Mouse (Mus musculus): ENCODE data around the gene Npb. TPM values are rescaled to one million over a fixed set of nuclear protein-coding genes. Genes with fewer than 3 reads are reported as not detected.
A peak's percentile ranks its signal among the peaks of the same experiment; 100 is the strongest.

The Npb gene
- polyA plus RNA-seq, 1 experiment from 2014 or later = 0.98 TPM

DNA sequence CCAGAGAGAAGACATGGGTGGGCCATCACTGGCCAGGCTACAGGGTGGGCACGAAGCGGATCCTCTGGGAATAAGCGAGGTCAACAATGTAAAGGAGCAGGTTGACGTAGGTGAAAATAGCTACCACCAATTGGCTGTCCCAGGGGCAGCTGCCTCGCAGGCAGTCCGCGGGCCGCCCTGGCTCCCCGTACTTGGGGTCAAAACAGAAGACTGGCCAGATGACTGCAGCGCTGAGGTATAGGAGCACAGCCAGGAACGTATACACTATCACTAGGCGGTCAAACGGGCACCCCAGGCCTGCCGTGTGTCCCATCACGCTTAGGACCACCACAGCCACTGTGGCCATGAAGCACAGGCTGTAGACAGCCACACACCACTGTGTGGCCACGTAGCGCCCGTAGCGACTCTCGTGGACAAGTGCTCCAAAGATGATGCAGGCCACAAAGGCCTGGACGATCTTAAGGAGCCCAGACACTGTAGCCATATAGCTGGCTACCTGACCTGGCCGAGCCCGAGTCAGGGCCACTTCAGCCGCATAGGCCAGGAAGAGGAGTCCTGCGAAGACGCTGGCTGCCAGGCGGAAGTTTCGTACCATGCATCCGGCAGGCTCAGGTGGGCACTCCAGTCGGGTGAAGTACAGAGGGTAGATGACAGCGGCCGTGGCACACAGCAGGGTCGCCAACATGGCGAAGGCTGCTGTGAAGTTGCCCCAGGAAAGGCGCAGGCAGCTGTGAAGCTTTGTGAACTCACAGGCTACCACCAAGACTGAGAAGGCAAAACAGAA, 39.0 kb downstream of the Npb start:
- peaks cover 8% of the 10 kb centered on the region; the same call in 1 of the 2 replicates for H3K27me3 ChIP-seq (replicated peaks; ENCODE audit: control insufficient read depth, insufficient read depth, low read length)
- no peak overlapping the region for H3K9ac ChIP-seq (ENCODE audit: low read length)
- DNase-seq (ENCODE audit: low spot score) (no peak), ATAC-seq (no peak)
- WGBS = 82% methylated on average over 35 of the region's 35 CpGs
- H3K9me3 ChIP-seq (replicated peaks; ENCODE audit: control insufficient read depth, low read length) = no peaks in the 10 kb centered on the region
- no peaks in the 10 kb centered on the region for H3K36me3 ChIP-seq (ENCODE audit: control insufficient read depth, insufficient read depth, low read length)
- no peak overlapping the region for H3K4me3 ChIP-seq (ENCODE audit: low read depth, low read length)
- no peak overlapping the region for H3K4me2 ChIP-seq (ENCODE audit: low read length)
- peaks cover 8% of the 10 kb centered on the region for H3K4me1 ChIP-seq (ENCODE audit: control insufficient read depth, insufficient read depth, low read length)
- H3K27ac ChIP-seq (ENCODE audit: low read depth, low read length) = no peak overlapping the region

DNA sequence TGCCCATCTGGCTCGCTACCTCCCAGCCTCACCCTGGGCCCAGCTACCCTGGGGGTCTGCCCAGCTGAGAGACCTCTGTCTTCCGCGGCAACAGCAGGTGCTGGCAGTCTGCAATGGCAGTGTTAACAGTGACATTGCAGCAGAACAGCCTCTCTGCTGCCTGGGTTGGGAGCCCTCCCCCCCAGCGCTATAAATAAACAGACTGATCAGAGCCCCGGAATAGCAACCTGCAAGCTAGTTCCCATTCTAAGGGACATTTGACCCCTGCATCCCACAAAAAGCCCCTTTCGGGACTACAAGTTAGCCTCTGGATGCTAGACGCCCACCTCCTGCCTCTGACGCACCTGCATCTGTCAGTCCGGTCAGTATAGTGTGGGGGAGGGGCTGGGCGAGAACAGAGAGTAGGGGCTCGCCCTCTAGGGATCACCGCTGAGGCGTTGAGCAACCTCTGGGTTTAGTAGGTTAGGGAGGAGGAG, 39.8 kb downstream of the Npb start, which contains the start of gene Myadml2:
Myadml2 (minus strand) TSS at position 158 of the 476 bp plus-strand sequence.
- Histone ChIP-seq H3K4me2 (ENCODE audit: low read length) (peak within 1 kb of the TSS; percentile 29; the same call in 1 of the 2 replicates), H3K9me3 (replicated peaks; ENCODE audit: control insufficient read depth, low read length) (no peaks in the 10 kb centered on the region), H3K9ac (ENCODE audit: low read length) (no peak within 1 kb of the TSS), H3K4me3 (ENCODE audit: low read depth, low read length) (no peak within 1 kb of the TSS), H3K4me1 (ENCODE audit: control insufficient read depth, insufficient read depth, low read length) (peaks cover 4% of the 10 kb centered on the region; the same call in 1 of the 2 replicates), H3K36me3 (ENCODE audit: control insufficient read depth, insufficient read depth, low read length) (no peaks in the 10 kb centered on the region), H3K27me3 (replicated peaks; ENCODE audit: control insufficient read depth, insufficient read depth, low read length) (peaks cover 8% of the 10 kb centered on the region; the same call in 1 of the 2 replicates), H3K27ac (ENCODE audit: low read depth, low read length) (no peak within 1 kb of the TSS)
- no peak for DNase-seq (ENCODE audit: low spot score)
- no peak for ATAC-seq
- WGBS = 6% methylated on average over 13 of the region's 13 CpGs

DNA sequence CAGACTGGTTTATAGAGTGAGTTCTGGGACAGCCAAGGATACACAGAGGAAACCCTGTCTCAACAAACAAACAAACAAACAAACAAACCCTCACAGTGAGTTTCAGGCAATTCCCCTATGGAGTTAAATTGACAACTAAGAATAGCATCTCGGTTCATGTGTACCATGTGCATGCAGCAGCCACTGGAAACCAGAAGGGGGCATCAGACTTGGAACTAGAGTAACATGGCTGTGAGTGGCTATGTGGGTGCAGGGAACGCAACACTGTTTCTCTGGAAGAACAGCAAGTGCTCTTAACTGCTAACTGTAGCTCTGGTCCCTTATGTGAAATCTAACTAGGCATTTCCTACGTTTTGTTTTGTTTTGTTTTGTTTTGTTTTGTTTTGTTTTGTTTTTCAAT, 43.6 kb downstream of the Npb start:
- Histone ChIP-seq H3K36me3 (ENCODE audit: control insufficient read depth, insufficient read depth, low read length) (no peaks in the 10 kb centered on the region), H3K4me3 (ENCODE audit: low read depth, low read length) (no peak overlapping the region), H3K4me1 (ENCODE audit: control insufficient read depth, insufficient read depth, low read length) (no peaks in the 10 kb centered on the region; the same call in 1 of the 2 replicates), H3K9me3 (replicated peaks; ENCODE audit: control insufficient read depth, low read length) (no peaks in the 10 kb centered on the region), H3K9ac (ENCODE audit: low read length) (no peak overlapping the region), H3K4me2 (ENCODE audit: low read length) (no peak overlapping the region), H3K27me3 (replicated peaks; ENCODE audit: control insufficient read depth, insufficient read depth, low read length) (peaks cover 11% of the 10 kb centered on the region; the same call in 1 of the 2 replicates), H3K27ac (ENCODE audit: low read depth, low read length) (no peak overlapping the region)
- no peak for ATAC-seq
- 56% methylated on average over 3 of the region's 3 CpGs for WGBS
- no peak for DNase-seq (ENCODE audit: low spot score)

DNA sequence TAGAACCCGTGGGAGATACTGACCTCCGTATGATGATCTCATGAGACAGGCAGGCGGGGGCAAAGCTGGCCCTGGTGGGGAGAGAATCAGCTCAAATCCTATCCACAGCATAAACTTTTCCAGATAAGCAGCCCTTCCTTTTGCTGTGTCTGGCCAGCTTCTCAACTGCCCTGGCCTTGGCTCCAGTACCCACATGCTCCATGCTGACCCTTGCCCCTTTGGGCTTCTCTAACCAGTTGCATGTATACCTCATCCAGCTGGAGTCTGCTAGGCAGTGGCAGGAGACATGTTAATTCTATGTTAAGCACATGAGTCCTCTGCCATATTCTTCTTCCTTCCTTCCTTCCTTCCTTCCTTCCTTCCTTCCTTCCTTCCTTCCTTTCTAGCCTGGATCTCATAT, 46.5 kb downstream of the Npb start:
- 79% methylated on average over 3 of the region's 3 CpGs for WGBS
- no peak for ATAC-seq

DNA sequence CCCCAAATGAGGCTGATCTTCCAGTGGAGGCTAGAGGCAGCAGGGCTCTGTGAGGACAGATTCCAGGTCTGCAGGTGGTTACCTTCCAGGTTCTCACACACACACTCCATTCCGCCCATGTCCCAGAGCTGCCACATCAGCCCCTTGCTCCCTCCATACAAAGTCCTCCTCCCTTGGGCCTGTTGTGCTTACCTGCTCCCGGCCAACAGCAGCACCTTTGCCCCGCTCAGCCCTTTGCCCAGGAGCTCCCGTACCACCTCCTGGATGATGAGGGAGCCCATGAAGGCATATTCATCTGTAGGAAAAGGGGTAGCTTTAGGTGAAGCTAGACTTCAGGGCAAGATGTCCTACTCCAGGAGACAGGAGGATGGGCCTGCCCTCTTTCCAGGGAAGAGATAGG, 49.0 kb downstream of the Npb start:
- no peaks in the 10 kb centered on the region for H3K4me1 ChIP-seq (ENCODE audit: control insufficient read depth, insufficient read depth, low read length)
- DNase-seq (ENCODE audit: low spot score) = no peak
- H3K36me3 ChIP-seq (ENCODE audit: control insufficient read depth, insufficient read depth, low read length) = no peaks in the 10 kb centered on the region
- 93% methylated on average over 4 of the region's 4 CpGs for WGBS
- no peak for ATAC-seq
- H3K27ac ChIP-seq (ENCODE audit: low read depth, low read length) = no peak overlapping the region
- peaks cover 58% of the 10 kb centered on the region for H3K27me3 ChIP-seq (replicated peaks; ENCODE audit: control insufficient read depth, insufficient read depth, low read length)
- H3K9ac ChIP-seq (ENCODE audit: low read length) = no peak overlapping the region
- H3K4me3 ChIP-seq (ENCODE audit: low read depth, low read length) = no peak overlapping the region
- no peak overlapping the region for H3K4me2 ChIP-seq (ENCODE audit: low read length)
- H3K9me3 ChIP-seq (replicated peaks; ENCODE audit: control insufficient read depth, low read length) = no peaks in the 10 kb centered on the region

More for the DNA sequence above, 46.5 kb downstream of the Npb start:
- Histone ChIP-seq H3K9ac (ENCODE audit: low read length) (no peak overlapping the region), H3K27ac (ENCODE audit: low read depth, low read length) (no peak overlapping the region), H3K4me1 (ENCODE audit: control insufficient read depth, insufficient read depth, low read length) (no peaks in the 10 kb centered on the region), H3K36me3 (ENCODE audit: control insufficient read depth, insufficient read depth, low read length) (no peaks in the 10 kb centered on the region), H3K27me3 (replicated peaks; ENCODE audit: control insufficient read depth, insufficient read depth, low read length) (peaks cover 32% of the 10 kb centered on the region), H3K9me3 (replicated peaks; ENCODE audit: control insufficient read depth, low read length) (no peaks in the 10 kb centered on the region), H3K4me2 (ENCODE audit: low read length) (no peak overlapping the region), H3K4me3 (ENCODE audit: low read depth, low read length) (no peak overlapping the region)
- DNase-seq (ENCODE audit: low spot score) = no peak

Small RNA genes within 50 kb of the gene (microRNA-seq; reads per million reads assigned to microRNA genes)
- 1.2 reads per million for gene Mir6936

Other genes starting within 250 kb of the Npb start
- 0.75 and 1.4 TPM in 2 replicates for gene Fscn2, start 246.9 kb upstream of the Npb start, polyA plus RNA-seq (2014; fragmentation: Nextera tagmentation; extraction: Ambion mirVana)
- gene Faap100, start 229.7 kb upstream of the Npb start, polyA plus RNA-seq (2014; fragmentation: Nextera tagmentation; extraction: Ambion mirVana) = 51.7 and 71.1 TPM in 2 replicates
- 29.9 and 30.8 TPM in 2 replicates for gene Nploc4, start 170.8 kb upstream of the Npb start, polyA plus RNA-seq (2014; fragmentation: Nextera tagmentation; extraction: Ambion mirVana)
- not detected in 2 replicates for gene Tspan10, start 165.8 kb upstream of the Npb start, polyA plus RNA-seq (2014; fragmentation: Nextera tagmentation; extraction: Ambion mirVana)
- not detected in 2 replicates for gene Pde6g, start 155.0 kb upstream of the Npb start, polyA plus RNA-seq (2014; fragmentation: Nextera tagmentation; extraction: Ambion mirVana)
- 11.6 and 15.3 TPM in 2 replicates for gene Oxld1, start 150.4 kb upstream of the Npb start, polyA plus RNA-seq (2014; fragmentation: Nextera tagmentation; extraction: Ambion mirVana)
- 18.6 and 18.8 TPM in 2 replicates for gene Ccdc137, start 150.4 kb upstream of the Npb start, polyA plus RNA-seq (2014; fragmentation: Nextera tagmentation; extraction: Ambion mirVana)
- 37.4 and 43.9 TPM in 2 replicates for gene Arl16, start 140.9 kb upstream of the Npb start, polyA plus RNA-seq (2014; fragmentation: Nextera tagmentation; extraction: Ambion mirVana)
- 143 and 155 TPM in 2 replicates for gene Mrpl12, start 123.9 kb upstream of the Npb start, polyA plus RNA-seq (2014; fragmentation: Nextera tagmentation; extraction: Ambion mirVana)
- 29.7 and 31.6 TPM in 2 replicates for gene Slc25a10, start 116.6 kb upstream of the Npb start, polyA plus RNA-seq (2014; fragmentation: Nextera tagmentation; extraction: Ambion mirVana)
- 0.14 TPM in 1 of 2 replicates, not detected in the other for gene Gcgr, start 77.8 kb upstream of the Npb start, polyA plus RNA-seq (2014; fragmentation: Nextera tagmentation; extraction: Ambion mirVana)
- gene Mcrip1, start 58.8 kb upstream of the Npb start, polyA plus RNA-seq (2014; fragmentation: Nextera tagmentation; extraction: Ambion mirVana) = 291 and 313 TPM in 2 replicates
- gene Ppp1r27, start 57.3 kb upstream of the Npb start, polyA plus RNA-seq (2014; fragmentation: Nextera tagmentation; extraction: Ambion mirVana) = not detected in 2 replicates
- 325 and 332 TPM in 2 replicates for gene P4hb, start 35.2 kb upstream of the Npb start, polyA plus RNA-seq (2014; fragmentation: Nextera tagmentation; extraction: Ambion mirVana)
- 449 and 481 TPM in 2 replicates for gene Arhgdia, start 26.9 kb upstream of the Npb start, polyA plus RNA-seq (2014; fragmentation: Nextera tagmentation; extraction: Ambion mirVana)
- gene Alyref, start 10.1 kb upstream of the Npb start, polyA plus RNA-seq (2014; fragmentation: Nextera tagmentation; extraction: Ambion mirVana) = 318 and 352 TPM in 2 replicates
- 237 and 281 TPM in 2 replicates for gene Anapc11, start 10.1 kb upstream of the Npb start, polyA plus RNA-seq (2014; fragmentation: Nextera tagmentation; extraction: Ambion mirVana)
- 113 and 134 TPM in 2 replicates for gene Pcyt2, start 9.5 kb downstream of the Npb start, polyA plus RNA-seq (2014; fragmentation: Nextera tagmentation; extraction: Ambion mirVana)
- gene Sirt7, start 16.8 kb downstream of the Npb start, polyA plus RNA-seq (2014; fragmentation: Nextera tagmentation; extraction: Ambion mirVana) = 30.4 and 40.8 TPM in 2 replicates
- gene Mafg, start 25.1 kb downstream of the Npb start, polyA plus RNA-seq (2014; fragmentation: Nextera tagmentation; extraction: Ambion mirVana) = 20.0 and 23.6 TPM in 2 replicates
- 33.6 and 33.9 TPM in 2 replicates for gene Pycr1, start 35.3 kb downstream of the Npb start, polyA plus RNA-seq (2014; fragmentation: Nextera tagmentation; extraction: Ambion mirVana)
- gene Myadml2, start 39.7 kb downstream of the Npb start, polyA plus RNA-seq (2014; fragmentation: Nextera tagmentation; extraction: Ambion mirVana) = 0.38 and 0.48 TPM in 2 replicates
- 0.36 and 0.61 TPM in 2 replicates for gene Notum, start 52.7 kb downstream of the Npb start, polyA plus RNA-seq (2014; fragmentation: Nextera tagmentation; extraction: Ambion mirVana)
- gene Aspscr1, start 64.5 kb downstream of the Npb start, polyA plus RNA-seq (2014; fragmentation: Nextera tagmentation; extraction: Ambion mirVana) = 129 TPM in 2 replicates
- gene Cenpx, start 105.3 kb downstream of the Npb start, polyA plus RNA-seq (2014; fragmentation: Nextera tagmentation; extraction: Ambion mirVana) = 108 and 140 TPM in 2 replicates
- 39.0 and 59.5 TPM in 2 replicates for gene Lrrc45, start 105.4 kb downstream of the Npb start, polyA plus RNA-seq (2014; fragmentation: Nextera tagmentation; extraction: Ambion mirVana)
- 110 and 119 TPM in 2 replicates for gene Rac3, start 113.0 kb downstream of the Npb start, polyA plus RNA-seq (2014; fragmentation: Nextera tagmentation; extraction: Ambion mirVana)
- gene Dcxr, start 118.8 kb downstream of the Npb start, polyA plus RNA-seq (2014; fragmentation: Nextera tagmentation; extraction: Ambion mirVana) = 11.2 and 13.7 TPM in 2 replicates
- gene Cbr2, start 123.6 kb downstream of the Npb start, polyA plus RNA-seq (2014; fragmentation: Nextera tagmentation; extraction: Ambion mirVana) = 0.98 and 1.1 TPM in 2 replicates
- gene Hmga1b, start 154.3 kb downstream of the Npb start, polyA plus RNA-seq (2014; fragmentation: Nextera tagmentation; extraction: Ambion mirVana) = 3.8 and 3.9 TPM in 2 replicates
- gene Rfng, start 175.7 kb downstream of the Npb start, polyA plus RNA-seq (2014; fragmentation: Nextera tagmentation; extraction: Ambion mirVana) = 39.4 and 64.8 TPM in 2 replicates
- 348 and 350 TPM in 2 replicates for gene Gps1, start 175.8 kb downstream of the Npb start, polyA plus RNA-seq (2014; fragmentation: Nextera tagmentation; extraction: Ambion mirVana)
- 53.5 and 58.6 TPM in 2 replicates for gene Dus1l, start 187.9 kb downstream of the Npb start, polyA plus RNA-seq (2014; fragmentation: Nextera tagmentation; extraction: Ambion mirVana)
- gene Fasn, start 216.1 kb downstream of the Npb start, polyA plus RNA-seq (2014; fragmentation: Nextera tagmentation; extraction: Ambion mirVana) = 84.2 and 102 TPM in 2 replicates